Mouse (Mus musculus) lung, adult 2 months (tissue): ENCODE measurements around the gene 1700012B07Rik.

Experiments used
- CTCF ChIP-seq: fragments of 200-500 bp; IDR thresholded peaks from 2 replicates; pipeline ENCODE4 v1.5.1; 2011; ENCODE audit warnings: mild to moderate bottlenecking, low read length, control low read depth; ENCODE audit not compliant: insufficient read depth
- POLR2A ChIP-seq: fragments of 200-500 bp; IDR thresholded peaks from 2 replicates; pipeline ENCODE4 v1.6.1; 2011; ENCODE audit warnings: low read depth, mild to moderate bottlenecking, control low read depth, low read length, borderline replicate concordance; ENCODE audit errors: extremely low read depth

GRCm38 (mm10) chr11:109867861-109868260, 40.0 kb upstream of the 1700012B07Rik start:
- TF ChIP-seq CTCF (no peak), POLR2A (no peak)
